Mouse (Mus musculus) cortical plate, adult 2 months (tissue): ENCODE measurements around the gene Haao.

Source experiments
- CTCF ChIP-seq: fragments of 200-500 bp; IDR thresholded peaks from 2 replicates; pipeline ENCODE4 v1.5.1; 2011; ENCODE audit warnings: mild to moderate bottlenecking, control low read depth, low read length; ENCODE audit not compliant: insufficient read depth; ENCODE audit errors: extremely low read depth
- POLR2A ChIP-seq: fragments of 200-500 bp; IDR thresholded peaks from 2 replicates; pipeline ENCODE4 v1.6.1; 2011; ENCODE audit warnings: mild to moderate bottlenecking, low read length, control low read depth; ENCODE audit not compliant: insufficient read depth; ENCODE audit errors: extremely low read depth

GRCm38 (mm10) chr17:83782740-83783139, 65.0 kb downstream of the Haao start:
- TF ChIP-seq CTCF (no peak), POLR2A (no peak)
